Mouse (Mus musculus) right cerebral cortex, postnatal 14 days (tissue): Measurements from ENCODE around the gene Tbcb.
"Not testable (repeated sequence)": the region's sequence is repeated elsewhere in the genome, so short reads cannot be mapped to it uniquely, and the experiment has no call there.

Experiments used
- DNase-seq: peaks from one replicate; pipeline ENCODE4 v3.0.0; 2022

The Tbcb gene

GRCm38 (mm10) chr7:30221433-30221832 lies 10.6 kb downstream of the Tbcb start:
- DNase-seq, result no peak

GRCm38 (mm10) chr7:30220008-30220356 lies 12.1 kb downstream of the Tbcb start:
- no peak for DNase-seq

GRCm38 (mm10) chr7:30219293-30220007 lies 12.6 kb downstream of the Tbcb start:
- peak; percentile 42 for DNase-seq

GRCm38 (mm10) chr7:30217277-30217676 lies 14.8 kb downstream of the Tbcb start:
- DNase-seq, result no peak

GRCm38 (mm10) chr7:30216723-30217151 lies 15.3 kb downstream of the Tbcb start:
- peak; percentile 81 for DNase-seq

- DNase-seq, result no peak
These were observed 16.2 kb downstream of the Tbcb start for GRCm38 (mm10) chr7:30215875-30216274.

GRCm38 (mm10) chr7:30213881-30214280 lies 18.2 kb downstream of the Tbcb start:
- DNase-seq, result no peak

- no peak for DNase-seq
These were observed 21.0 kb downstream of the Tbcb start for GRCm38 (mm10) chr7:30211025-30211424.

- not testable (repeated sequence) for DNase-seq
These were observed 25.7 kb downstream of the Tbcb start for GRCm38 (mm10) chr7:30206364-30206763.

GRCm38 (mm10) chr7:30205383-30205782 lies 26.7 kb downstream of the Tbcb start:
- DNase-seq, result no peak

GRCm38 (mm10) chr7:30204380-30204779 lies 27.7 kb downstream of the Tbcb start:
- DNase-seq, result no peak

GRCm38 (mm10) chr7:30202895-30203690 lies 29.0 kb downstream of the Tbcb start:
- no peak for DNase-seq

GRCm38 (mm10) chr7:30200661-30201060 lies 31.4 kb downstream of the Tbcb start:
- DNase-seq, result not testable (repeated sequence)

- no peak for DNase-seq
These were observed 31.9 kb downstream of the Tbcb start for GRCm38 (mm10) chr7:30200200-30200599.

GRCm38 (mm10) chr7:30199498-30200139 lies 32.5 kb downstream of the Tbcb start:
- no peak for DNase-seq

GRCm38 (mm10) chr7:30198481-30198971 lies 33.5 kb downstream of the Tbcb start, which contains the start of gene Capns1:
Gene Capns1, minus strand, starts transcription at chr7:30198811.
- no peak for DNase-seq

- DNase-seq, result no peak
These were observed 34.4 kb downstream of the Tbcb start for GRCm38 (mm10) chr7:30197592-30198129.

GRCm38 (mm10) chr7:30196171-30196570 lies 35.9 kb downstream of the Tbcb start:
- DNase-seq, result no peak

GRCm38 (mm10) chr7:30195461-30195860 lies 36.6 kb downstream of the Tbcb start:
- no peak for DNase-seq

GRCm38 (mm10) chr7:30194884-30195283 lies 37.2 kb downstream of the Tbcb start:
- peak; percentile 98 for DNase-seq

GRCm38 (mm10) chr7:30194101-30194831 lies 37.8 kb downstream of the Tbcb start:
- DNase-seq, result peak; percentile 50

GRCm38 (mm10) chr7:30193581-30194100 lies 38.4 kb downstream of the Tbcb start:
- DNase-seq, result peak; percentile 66
